Mouse (Mus musculus) gastrocnemius, postnatal 10 days (tissue): ENCODE results near the gene Twnk. TPM values are rescaled to one million over a fixed set of nuclear protein-coding genes. Genes with fewer than 3 reads are reported as not detected.

Source experiments
- DNase-seq: peaks from one replicate; pipeline ENCODE4 v3.0.0; 2021; ENCODE audit warnings: mixed read lengths
- total RNA-seq, 2 experiments: library from RNA; stranded (reverse); gene quantifications; 2 replicates each; pipeline ENCODE4 v1.2.3; 2021

Twnk gene
- total RNA-seq, 2 experiments from 2014 or later, result 13.8 to 14.7 TPM

DNA sequence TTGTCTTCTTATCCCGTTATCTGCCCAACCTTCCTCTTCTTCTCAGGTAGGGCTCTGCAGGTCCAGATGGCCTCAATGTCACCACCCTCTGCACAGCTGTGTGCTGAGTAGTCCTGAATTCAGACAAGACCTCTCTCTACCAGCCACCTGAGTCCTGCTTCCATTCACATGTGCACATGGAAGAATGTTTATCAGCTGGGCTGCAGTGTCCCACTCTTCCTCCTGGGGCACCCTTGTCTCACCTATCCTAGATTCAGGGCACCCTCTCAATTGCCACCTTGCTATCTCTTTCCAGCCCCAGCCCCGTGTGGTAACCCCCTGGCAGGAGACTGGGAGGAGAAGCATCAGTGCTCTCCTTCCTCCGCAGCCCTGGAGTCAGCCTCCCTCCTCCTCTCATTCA, 3.2 kb upstream of the Twnk start:
- no peak for DNase-seq

DNA sequence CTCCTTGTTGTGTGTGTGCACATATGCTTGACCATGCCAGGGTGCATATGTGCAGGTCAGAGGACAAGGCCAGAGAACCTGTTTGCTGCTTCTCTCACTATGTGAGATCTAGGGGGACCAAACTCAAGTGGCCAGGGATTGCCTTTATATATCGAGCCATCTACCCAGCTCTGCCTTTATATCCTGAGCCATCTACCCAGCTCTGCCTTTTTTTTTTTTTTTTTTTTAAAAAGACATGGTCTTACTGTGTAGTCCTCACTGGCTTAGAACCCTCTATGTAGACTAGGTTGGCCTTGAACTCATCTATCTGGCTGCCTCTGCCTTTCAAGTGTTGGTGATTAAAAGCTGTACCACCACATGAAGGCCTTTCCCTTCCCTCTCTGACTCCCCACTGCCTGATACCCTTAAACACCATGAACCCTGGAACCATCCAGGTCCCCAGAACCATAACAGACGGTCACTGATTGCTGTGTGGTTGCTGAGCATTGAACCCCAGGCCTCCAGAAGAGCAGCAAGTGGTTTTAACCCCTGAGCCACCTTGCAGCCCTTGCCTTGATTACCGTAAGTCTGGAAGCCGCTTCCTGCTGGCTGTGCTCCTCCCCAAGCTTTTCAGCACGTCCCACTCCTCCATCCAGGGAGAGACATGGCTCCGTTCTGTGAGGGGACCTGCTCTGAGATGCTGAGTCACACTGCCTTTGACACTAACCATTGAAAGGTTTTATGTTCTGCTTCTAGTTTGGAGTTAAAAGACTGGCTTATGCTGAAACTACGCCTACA, 1.5 kb upstream of the Twnk start:
- DNase-seq, result no peak

DNA sequence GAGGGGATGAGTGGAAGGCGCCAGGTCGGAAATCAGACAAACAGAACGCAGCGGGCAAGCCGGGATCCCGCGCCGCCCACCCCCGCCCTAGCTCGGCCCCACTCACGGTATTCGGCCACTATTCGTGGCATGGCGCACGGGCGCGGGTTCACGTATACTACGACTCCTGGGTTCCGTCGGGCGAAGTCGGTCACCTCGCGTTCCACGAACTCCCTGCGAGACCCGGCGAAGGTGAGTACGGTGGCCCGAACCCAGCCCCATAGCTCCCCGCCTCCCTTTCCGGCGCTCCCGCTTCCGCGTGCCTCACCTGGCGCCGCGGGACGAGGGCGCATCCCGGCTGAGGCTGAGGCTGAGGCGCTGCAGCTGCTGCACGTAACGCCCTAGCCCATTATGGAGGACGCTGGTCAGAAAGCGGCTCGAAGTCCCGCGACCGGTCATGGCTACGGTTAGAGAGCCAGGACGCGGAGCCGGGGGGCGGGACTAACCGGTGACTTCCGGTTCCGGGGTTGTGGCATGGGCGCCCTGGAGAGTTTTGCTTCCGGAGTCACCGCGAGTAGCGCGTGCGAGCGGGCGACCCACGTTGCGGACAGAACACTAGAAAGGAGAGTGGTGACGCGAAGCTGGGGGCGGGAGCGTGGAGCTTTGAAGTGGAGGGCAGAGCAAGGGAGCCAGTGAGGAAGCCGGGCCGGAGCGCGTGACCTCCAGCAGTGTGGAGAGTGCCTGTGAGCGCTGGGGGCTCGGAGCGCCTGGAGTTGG, 672 bp downstream of the Twnk start, which contains the start of gene Mrpl43:
Gene Mrpl43 (minus strand): TSS at position 486 of the 756 bp plus-strand sequence.
- DNase-seq, result peak; percentile 99

DNA sequence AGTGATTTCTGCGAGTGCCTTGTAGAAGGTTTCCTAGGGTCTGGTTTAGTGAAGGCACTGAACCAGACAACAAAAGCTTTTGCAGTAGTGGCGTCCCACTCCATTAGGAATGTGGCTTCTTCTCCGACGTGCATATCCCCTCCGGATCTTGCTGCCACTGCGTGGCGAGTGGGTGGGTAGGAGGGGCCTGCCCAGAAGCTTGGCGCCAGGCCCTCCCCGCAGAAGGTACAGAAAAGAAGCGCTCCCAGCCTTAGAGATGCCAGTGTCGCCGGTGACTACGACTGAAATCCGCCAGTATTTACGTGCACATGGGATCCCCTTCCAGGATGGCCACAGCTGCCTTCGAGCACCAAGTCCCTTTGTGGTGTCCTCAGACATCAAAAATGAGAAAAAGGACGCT, 1.6 kb downstream of the Twnk start:
- no peak for DNase-seq

DNA sequence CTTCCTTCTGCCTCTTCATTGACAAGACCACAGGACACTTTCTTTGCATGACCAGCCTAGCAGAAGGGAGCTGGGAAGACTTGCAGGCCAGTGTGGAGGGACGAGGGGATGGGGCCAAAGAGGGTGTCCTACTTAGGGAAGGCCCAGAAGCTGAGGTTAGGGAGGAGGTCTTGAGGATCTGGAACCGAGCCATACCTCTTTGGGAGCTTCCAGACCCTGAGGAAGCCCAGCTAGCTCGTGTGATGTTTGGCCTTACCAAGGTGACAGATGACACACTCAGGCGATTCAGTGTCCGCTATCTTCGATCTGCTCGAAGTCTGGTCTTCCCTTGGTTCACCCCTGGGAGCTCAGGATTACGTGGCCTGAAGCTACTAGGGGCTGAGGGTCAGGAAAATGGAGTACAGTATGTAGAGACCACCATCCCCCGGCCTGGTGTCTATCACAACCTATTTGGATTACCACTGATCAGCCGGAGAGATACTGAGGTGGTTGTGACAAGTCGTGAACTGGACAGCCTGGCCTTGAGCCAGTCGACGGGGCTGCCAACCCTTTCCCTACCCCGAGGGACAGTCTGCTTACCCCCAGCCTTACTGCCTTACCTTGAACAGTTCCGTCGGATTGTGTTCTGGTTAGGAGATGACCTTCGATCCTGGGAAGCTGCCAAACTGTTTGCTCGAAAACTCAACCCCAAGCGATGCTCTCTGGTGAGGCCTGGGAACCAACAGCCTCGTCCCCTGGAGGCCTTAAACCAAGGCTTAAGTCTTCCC, 2.1 kb downstream of the Twnk start:
- DNase-seq, result no peak

DNA sequence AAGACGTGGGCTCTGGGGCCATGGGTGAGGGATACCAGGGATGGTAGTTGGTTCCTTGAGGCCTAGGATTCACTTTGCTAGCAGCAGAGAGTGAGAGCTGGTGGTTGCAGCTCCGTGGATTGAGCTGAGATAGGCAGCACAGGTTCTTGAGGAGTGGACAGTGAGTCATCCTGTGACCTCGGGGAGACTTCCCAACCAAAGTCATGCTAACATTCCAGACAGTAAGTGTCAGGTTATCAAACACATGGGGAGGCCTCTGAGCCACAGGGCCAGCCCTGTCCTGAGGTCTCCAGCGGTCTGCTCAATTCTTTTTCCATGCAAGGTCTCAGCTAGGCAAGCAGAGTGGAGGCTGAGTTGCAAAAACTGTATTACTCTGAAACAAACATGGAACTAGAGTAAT, 5.2 kb downstream of the Twnk start:
- no peak for DNase-seq

DNA sequence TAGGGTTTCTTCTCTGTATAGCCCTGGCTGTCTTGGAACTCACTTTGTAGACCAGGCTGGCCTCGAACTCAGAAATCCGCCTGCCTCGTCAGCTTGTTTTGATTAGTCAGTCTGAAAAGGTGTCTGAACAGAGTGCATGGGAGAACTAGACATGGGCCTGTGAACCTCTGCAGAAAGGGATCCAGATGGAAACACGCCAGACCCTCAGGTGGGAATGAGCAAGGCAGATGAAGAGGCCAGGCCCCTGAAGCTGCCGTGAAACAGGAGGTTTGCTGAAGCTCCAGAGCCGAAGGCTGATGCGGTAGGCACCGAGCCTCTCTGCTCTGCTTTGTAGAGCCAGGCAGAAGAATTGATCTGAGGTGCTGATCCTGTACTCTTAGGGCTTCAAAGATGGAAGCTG, 6.8 kb downstream of the Twnk start:
- DNase-seq, result no peak

DNA sequence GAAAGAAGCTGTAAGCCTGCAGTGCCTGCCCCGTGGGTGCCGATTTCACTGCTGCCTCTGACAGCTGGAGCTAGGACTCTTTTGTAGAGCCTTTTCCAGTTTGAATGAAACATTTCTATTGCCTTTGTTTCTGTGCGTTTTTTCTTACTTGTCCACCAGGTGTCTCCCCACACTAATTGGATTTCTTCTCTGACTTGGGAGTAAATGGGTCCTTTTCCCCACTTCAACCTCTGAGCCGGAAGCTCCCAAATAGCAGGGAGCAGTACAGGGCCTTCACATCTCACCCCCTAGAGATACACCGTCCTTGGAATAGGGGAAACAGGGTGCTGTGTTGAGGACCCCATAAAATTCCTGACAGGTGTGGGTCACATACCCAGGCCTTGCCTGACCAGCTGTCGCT, 7.2 kb downstream of the Twnk start:
- no peak for DNase-seq

DNA sequence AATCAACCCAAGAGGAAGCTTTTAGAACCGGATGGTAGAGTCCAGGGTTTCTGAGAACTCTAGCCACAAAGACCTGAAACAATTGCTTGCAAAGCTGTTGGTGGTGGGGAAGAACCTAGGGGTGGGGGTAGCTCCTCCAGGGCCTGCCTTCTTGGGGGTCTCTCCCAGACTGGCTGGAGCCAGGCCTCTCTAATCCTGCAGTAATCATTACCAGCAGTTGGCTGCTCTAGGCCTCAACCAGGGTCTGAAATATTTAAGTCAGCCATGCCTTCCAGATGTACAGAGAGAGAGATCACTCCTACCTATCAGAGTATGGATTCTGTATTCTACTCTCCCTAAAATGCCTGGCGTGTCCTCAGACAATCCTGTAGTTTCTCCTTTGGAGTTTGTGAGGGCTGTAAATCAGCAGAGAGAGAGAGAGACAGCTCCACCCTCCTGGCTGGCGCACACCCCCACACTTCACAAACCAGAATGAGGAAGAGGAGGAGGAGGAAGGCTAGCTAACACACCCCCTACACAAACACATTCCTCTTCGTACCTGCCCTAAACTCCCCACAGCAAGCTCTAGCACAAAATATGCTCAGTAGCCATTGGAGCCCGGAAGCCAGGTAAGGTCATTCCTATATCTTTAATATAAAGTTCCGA, 8.2 kb downstream of the Twnk start:
- no peak for DNase-seq

DNA sequence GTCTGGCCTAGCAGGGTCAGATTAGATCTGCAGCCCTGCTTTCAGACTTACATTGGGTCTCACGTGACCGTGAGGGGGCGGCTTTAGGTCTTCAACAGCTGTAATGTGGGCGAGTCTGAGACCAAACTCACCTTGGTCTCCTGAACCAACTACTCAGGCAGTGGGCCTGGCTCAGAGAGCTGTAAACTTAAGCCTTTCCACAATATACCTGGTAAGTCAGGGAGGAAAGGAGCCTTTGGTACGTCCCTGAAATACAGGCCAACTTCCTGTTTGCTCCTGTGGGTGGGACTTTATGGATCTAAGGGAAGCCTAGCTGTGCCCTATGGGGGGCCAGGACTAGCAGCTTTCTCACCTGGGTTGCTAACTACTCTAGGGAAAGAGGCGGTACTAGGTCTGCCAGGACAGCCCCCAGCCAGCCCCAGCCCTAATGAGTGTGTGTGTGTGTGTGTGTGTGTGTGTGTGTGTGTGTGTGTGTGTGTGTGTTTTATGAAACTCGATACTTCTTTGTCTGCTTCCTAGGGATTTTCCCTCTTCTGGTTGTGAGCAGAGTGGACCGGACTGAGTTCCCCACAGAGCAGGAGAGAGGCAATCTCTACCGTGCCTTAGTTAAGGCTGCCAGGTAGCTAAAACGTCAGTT, 9.0 kb downstream of the Twnk start, which contains the start of gene Lzts2:
Gene Lzts2 (plus strand): TSS at position 80 of the 637 bp plus-strand sequence.
- no peak for DNase-seq

DNA sequence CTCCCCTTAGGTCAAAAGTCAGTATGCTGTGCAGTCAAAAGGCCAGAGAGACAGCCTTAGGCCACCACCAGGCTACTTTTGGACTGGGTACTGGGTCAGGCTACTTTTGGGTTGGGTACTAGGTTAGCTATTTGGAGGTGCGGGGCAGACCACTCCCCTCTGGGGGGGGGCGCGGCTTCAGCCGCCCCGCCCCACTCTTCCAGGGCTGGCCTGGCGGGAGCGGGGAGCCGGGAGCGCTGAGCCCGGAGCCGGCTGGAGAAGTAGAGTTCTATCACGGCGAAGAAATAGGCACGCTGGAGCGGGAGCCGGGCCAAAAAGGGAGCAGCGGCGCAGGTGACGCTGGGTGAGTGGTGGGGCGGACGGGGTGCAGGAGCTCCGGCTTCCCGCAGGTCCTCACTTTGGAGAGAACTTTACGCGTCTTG, 9.5 kb downstream of the Twnk start:
- peak; percentile 76 for DNase-seq

DNA sequence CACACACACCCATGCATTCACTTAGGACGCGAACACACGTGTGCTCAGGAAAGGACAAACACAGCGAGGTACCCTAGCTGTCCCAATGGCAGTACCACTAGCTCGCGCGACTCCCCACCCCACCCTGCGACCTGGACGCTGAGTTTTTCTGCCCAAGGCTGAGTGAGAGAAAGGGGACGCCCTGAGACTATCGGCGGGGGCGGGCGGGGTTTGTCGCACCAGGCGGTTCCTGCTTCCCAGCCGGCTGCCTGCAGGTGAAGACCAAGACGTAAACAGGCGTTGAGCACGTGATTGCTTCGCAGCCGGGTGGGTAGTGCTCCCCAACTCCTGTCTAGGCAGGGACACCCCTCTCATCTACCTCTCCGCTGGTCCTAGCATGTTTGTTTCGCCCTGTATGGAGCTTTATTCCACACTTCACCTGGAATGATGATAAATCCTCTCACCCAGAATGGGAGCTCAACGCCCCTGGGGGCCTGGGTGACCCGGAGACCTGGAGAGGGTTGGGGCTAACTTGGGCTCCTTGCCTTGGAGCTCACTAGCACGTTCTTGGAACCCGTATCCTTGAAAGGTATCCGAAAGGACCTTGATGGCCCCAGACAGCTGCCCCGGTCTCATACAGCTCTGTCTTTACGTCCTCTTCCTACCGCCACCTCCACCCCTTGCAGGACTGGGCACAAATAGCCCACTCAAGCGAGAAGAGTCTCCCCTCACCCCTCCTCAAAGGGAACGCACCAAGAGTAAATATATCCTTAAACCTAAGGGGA, 10.2 kb downstream of the Twnk start:
- DNase-seq, result peak; percentile 65

DNA sequence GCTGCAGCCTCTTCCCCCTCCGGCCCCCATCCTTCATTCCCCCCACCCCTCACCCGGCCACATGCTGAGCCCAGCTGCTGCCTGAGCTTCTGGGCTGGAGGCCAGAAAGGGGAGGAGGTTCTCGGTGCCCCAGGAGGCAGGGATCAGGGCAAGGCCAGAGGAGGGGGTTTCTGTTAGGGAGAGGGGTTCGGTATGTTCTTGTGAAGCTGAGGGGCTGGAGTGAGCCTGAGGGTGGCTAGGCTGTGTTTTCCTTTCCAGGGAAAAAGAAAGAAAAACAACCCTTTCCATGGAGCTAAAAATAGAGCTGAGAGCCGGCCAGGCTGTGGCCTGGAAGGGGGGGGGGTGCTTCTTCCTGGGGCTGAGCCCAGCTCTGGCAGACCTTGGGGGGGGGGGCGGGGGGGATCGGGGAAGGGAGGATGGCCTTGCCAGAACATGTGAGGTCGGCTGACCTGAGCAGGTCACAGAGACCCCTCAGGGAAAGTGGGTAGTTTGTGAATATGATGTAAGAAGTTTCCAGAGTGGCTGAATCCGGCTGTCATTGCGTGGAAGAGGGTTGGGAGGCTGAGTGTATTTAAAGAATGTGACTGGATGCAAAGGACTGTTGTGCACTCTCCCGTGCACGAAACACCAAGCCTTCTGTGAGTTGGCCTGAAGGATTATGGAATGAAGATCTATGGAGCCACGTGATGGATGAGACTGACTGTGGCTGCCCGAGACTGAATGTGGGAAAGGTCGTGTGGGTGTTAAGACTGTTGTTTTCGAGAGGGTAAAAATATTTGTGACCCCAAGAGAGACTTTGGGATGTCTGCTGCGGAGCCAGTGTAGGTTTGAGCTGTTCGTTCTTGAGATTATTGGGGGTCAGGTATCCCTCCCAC, 11.1 kb downstream of the Twnk start:
- peak; percentile 88 for DNase-seq

DNA sequence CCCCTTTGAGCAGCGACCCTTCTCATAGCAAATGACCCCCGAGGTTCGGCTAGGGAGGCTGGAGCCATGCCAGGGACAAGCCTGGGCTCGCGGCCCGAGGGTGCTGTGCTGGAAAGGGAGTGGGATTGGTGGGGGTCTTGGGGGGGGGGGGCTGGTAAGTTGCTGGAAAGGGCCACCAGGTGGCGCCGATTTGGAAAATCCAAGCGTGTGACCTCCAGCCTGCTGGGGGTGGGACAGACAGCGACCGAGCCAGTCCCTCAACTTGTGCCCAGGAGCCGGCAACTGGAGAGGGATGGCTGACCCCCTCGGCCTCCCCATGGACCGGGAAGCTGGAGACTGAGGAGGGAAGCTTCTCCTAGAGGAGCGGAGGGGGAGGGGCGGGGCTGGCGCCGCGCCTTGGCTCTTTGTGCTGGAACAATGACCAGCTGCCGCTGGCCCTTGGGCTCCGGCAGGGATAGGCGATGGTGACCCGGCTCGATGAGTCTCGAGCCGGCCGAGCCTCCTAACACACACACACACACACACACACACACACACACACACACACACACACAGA, 11.8 kb downstream of the Twnk start:
- DNase-seq, result peak; percentile 94

DNA sequence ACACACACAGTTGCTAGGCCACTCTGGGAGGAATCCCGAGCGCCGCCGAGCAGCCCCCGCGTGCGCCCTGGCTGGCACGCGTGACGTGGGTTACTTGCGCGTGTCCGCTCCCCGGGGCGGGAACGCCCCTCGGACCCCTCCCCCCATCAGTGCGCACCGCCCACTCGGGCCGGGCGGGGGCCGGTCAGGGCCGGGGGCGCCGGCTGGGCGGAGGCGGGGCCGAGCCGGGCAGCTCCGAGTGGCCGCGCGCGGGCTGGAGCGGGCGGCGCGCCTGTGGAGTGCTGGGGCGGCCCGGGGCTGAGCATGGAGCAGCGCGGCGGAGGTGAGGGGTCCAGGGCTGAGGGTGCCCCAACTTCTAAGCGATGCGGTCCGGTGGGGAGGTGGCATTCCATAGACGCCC, 12.4 kb downstream of the Twnk start:
- peak; percentile 92 for DNase-seq

DNA sequence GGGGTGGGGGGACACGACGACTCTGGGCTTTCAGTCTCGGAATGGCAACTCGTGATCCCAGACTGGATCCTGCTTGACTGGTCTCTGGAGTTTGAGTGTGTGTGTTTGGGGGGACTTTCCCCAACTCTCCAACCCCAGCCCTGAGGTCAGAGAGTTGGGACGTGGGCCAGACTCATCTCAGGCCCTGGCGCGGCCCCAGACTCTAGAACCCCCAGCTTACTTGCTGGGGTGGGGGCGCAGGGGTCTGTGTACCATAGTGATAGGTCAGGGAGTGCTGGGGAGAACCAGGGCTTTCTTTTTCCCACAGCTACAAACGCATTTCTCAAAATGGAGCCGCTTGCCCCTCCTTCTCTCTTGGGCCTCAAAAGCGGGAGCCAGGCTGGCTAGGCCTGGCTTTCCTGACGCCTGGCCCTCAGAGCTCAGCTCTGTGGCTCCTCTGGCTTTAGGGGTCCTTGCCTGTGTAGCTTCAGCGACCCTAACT, 12.9 kb downstream of the Twnk start:
- DNase-seq, result peak; percentile 54

DNA sequence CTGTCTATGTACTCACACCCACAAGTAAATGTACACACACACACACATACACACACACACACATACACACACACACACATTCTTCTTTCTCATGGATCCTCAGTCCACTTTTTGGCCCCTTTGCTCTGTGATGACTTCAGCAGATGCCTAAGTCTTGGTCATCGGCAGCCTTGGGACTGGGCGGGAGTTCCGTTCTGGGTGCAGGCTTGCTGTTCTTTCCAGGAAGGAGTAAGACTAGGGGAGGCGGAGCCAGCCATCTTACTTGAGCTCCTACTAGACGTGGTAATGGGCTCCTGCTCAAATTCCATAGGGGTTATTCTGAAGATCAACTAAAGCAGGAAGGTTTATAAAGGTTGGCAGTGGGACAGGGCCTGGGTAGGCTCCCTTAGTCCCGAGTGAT, 14.9 kb downstream of the Twnk start:
- peak; percentile 62 for DNase-seq

DNA sequence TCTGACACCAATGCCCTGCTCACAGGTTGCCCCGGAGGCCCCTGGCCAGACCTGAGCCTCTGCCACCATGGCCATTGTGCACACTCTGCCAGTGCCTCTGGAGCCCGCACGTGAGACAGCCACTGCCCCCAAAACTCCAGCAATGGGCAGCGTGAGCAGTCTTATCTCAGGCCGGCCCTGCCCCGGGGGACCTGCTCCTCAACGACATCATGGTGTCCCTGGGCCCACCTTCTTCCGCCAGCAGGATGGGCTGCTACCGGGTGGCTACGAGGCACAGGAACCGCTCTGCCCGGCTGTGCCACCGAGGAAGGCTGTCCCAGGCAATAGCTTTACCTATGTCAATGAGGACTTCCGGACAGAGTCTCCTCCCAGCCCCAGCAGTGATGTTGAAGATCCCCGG, 15.9 kb downstream of the Twnk start:
- DNase-seq, result no peak

DNA sequence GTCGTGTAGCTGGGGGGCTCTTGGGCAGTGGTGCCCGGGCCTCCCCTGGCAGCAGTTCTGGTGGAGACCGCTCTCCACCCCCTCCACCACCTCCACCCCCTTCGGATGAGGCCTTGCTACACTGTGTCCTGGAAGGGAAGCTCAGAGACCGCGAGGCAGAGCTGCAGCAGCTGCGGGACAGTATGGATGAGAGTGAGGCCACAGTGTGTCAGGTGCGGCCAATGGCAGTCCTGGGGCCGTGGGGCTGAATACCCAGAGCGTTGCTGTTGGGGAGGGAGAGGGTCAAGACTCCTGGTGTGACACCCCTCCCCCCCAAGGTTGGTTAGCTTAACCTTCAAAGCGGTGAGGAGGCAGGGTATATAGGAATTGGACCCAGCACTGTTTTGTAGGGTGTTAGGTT, 18.5 kb downstream of the Twnk start:
- no peak for DNase-seq
